Mouse (Mus musculus): ENCODE results near the gene Elmo1.
A peak's percentile ranks its signal among the peaks of the same experiment; 100 is the strongest.

Elmo1 gene

GRCm38 (mm10) chr13:20464161-20464560 lies 373.8 kb downstream of the Elmo1 start:
- no peak for DNase-seq (ENCODE audit: low read depth, low spot score)

DNA sequence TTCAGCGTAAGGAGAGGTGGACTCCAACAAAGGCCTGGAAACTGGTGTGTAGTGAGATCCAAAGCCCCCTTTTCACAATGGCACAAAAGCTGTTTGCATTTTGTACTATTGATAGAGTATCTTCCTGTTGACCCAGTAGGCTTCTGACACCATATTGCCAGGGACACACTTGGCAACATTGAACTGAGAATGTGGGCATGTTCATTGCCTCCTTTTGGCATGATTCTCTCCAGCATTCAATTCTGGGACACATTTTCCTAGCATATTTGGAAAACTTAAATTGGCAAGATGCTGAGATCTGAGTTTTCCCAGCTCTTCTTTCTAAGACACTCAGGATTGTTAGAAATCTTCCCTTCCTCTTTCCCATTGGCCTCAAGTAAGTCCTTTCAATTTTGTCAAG lies 377.0 kb downstream of the Elmo1 start:
- no peak for DNase-seq (ENCODE audit: low read depth, low spot score)

- DNase-seq (ENCODE audit: low read depth, low spot score) = peak; percentile 33
Measured at GRCm38 (mm10) chr13:20471732-20472131, 381.3 kb downstream of the Elmo1 start.

GRCm38 (mm10) chr13:20472301-20472831 lies 382.0 kb downstream of the Elmo1 start:
- no peak for DNase-seq (ENCODE audit: low read depth, low spot score)

- DNase-seq (ENCODE audit: low read depth, low spot score) = no peak
Measured at GRCm38 (mm10) chr13:20472891-20473539, 382.6 kb downstream of the Elmo1 start.

DNA sequence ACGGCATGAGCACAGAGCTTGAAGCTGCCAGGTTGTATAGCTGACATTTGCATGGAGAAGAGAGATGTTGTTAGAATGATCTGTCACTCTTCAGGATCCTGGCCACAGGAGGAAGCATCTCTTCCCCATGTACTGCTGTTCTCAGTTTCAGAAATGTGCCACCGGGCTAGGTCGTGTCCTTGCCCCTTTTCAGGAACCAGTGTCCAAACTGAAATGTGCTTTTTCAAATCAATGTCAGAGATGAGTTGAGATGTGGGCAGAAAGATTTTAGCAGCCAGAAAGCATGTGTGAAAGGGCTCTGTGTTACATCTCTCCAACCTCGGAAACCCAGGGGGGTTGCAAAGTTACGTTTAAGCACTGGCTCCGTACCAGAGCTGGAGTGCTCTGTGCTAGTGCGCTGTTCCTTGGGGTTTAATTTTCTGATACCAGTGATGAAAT lies 383.3 kb downstream of the Elmo1 start:
- no peak for DNase-seq (ENCODE audit: low read depth, low spot score)

GRCm38 (mm10) chr13:20474600-20474999 lies 384.2 kb downstream of the Elmo1 start:
- DNase-seq (ENCODE audit: low read depth, low spot score) = no peak

- DNase-seq (ENCODE audit: low read depth, low spot score) = no peak
Measured at GRCm38 (mm10) chr13:20481805-20482204, 391.4 kb downstream of the Elmo1 start.

DNA sequence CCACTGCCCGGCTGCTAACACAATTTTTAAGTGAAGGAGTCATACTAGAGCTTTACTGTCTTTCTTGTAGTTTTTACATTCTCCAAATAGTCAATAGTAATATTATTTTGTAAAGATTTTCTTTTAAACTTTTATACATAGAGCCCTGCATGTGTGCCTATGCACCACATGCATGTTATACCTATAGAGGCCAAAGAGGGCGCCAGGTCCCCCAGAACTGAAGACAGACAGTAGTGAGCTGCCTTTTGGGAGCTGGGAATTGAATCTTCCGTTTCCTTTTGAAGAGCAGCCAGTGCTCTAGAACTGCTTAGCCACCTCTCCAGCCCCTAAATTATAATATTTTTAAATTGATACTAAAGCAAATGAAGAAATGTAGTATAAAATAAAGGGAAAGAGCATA lies 398.7 kb downstream of the Elmo1 start:
- DNase-seq (ENCODE audit: low read depth, low spot score) = peak; percentile 26

GRCm38 (mm10) chr13:20489698-20490417 lies 399.5 kb downstream of the Elmo1 start:
- DNase-seq (ENCODE audit: low read depth, low spot score) = peak; percentile 51

DNA sequence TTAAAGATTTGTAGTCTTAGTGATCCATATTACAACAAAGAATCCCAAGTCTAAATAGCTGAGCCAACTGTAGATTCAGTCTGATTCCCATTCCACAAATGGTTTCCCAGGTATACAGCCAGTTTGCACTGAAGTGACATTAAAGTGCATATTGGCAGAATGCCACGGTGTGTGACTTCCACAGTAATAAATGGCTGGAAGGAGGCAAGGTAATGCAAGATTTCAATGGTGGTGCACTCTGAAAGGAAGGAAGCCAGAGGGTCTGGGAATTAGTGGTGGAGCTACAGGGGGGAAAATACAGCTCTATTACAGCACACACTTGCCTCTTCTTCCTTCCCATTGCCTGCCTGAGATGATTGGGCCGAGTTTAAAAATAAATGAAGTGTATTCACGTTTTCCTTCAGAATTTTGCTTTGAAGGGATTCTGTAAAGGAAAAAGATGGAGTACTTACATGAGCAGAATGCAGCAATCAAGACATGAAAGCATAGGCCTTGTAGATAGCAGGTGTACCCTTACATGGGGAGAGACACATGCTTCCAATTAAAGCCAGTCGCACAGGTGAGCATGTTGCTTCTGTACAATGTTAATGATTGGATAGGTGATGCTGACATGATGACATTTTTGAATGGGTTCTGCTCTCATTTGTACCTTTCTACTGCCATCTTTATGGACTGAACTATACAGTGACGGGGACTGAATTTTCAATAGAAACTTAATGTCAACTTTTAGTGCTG lies 400.6 kb downstream of the Elmo1 start:
- no peak for DNase-seq (ENCODE audit: low read depth, low spot score)

GRCm38 (mm10) chr13:20491666-20492065 lies 401.3 kb downstream of the Elmo1 start:
- DNase-seq (ENCODE audit: low read depth, low spot score) = no peak

DNA sequence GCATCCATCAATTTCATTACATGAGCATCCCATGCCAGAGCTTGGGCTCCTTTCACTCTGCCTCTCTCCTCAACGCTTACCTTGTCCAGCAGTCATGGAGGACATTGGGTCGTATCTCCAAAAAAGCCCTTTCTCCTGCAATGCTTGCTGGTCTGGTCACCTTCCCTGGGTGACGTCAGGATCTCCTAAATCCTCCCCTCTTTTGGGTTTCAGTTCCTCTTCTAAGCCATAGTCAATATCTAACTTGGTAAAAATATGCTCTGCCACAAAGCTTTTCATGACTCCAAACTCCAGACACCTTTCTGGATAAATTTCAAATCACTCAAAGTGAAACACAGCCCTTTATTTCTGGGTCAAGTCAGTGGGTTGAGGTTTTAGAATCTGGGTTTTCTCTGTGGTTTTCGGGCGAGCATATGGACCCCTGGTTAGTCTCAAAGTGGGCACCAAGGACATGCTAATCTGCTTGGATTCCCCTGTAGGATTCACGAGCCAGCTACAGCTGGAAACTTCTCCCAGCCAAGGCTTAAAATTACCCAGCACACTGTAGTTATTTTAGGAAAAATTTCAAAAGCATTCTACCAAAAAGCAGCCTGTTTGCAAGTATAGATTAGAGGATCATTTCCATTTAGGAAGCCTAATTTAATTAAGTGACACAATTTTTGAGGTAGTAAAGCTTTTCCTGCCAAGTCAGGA lies 403.8 kb downstream of the Elmo1 start:
- DNase-seq (ENCODE audit: low read depth, low spot score) = no peak

DNA sequence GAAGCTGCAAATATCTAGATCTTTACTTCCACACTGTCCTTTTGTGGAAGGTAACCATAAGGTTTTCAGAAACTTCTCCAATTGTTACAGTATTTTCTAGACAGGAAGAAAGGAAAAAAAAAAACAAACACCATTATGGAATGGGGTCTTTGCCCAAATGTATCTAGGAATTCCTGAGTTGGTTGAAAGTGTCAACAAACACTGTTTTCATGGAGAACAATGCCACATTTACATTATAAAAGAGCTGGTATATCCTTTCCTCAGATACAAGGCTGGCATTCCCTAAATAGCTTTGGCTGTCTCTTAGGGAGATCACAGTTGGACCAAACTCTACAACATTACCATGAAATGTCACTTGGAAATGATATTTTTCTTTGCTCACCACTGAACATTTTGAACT lies 411.5 kb downstream of the Elmo1 start:
- DNase-seq (ENCODE audit: low read depth, low spot score) = no peak

GRCm38 (mm10) chr13:20503371-20503770 lies 413.0 kb downstream of the Elmo1 start:
- no peak for DNase-seq (ENCODE audit: low read depth, low spot score)

DNA sequence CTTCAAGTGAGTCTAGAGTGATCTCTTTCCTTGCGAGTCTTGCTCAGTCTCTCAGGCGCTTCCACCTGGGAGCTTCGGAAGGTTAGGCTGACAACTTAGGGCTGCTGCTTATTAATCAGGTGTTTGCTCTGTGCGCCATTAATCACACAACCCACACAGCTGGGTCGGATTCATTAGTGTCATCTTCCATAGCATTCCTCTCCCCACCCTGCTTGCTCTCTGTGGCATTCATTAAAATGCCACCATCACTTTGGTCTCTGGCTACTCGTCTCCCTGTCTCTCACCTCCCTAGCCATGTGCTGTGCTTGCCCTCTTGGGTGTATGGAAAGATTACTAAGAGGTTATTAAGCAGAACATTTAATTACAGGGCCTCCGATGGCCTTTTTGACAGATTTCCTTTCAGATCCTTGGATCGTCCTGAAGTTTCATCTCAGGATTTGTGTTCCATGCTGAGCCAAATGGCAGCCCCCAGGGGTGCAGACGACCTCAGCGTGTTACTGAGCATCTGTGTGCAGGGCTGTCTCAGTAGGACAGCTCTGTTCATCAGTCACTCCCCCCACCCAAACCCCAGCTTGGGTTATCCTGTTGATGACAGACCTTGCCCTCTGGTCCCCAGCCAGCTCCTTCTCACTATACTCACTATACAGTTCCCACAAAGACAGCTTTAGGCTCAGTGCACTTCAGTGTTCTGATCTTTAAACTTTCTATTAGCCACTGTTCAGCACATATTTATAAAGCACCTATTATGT lies 417.2 kb downstream of the Elmo1 start:
- DNase-seq (ENCODE audit: low read depth, low spot score) = no peak

DNA sequence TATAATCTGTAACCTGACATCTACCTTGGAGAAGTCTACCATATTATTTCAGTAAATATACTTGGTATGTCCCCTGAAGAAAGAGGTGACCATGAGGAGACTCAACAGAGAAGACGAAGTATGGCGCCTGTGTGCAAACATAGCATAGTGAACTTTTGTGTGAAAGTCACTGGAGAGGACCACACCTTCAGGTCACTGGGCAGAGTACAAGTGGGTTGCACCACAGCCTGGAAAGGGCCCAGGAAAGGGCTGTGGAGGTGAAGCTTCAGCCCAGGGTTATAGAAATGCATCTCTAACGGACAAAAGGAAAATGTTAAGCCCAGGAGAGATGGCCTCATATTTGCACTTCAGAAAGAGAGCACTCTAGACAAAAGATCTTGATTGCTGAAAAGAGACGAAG lies 420.6 kb downstream of the Elmo1 start:
- DNase-seq (ENCODE audit: low read depth, low spot score) = no peak

GRCm38 (mm10) chr13:20512317-20513240 lies 422.2 kb downstream of the Elmo1 start:
- no peak for DNase-seq (ENCODE audit: low read depth, low spot score)

- DNase-seq (ENCODE audit: low read depth, low spot score) = no peak
Measured at GRCm38 (mm10) chr13:20514721-20515120, 424.3 kb downstream of the Elmo1 start.

GRCm38 (mm10) chr13:20516096-20516495 lies 425.7 kb downstream of the Elmo1 start:
- DNase-seq (ENCODE audit: low read depth, low spot score) = no peak
